Mouse (Mus musculus) liver, adult 2 months (tissue): ENCODE measurements around the gene Apol8.

Source experiments
- CTCF ChIP-seq: fragments of 200-500 bp; IDR thresholded peaks from 2 replicates; pipeline ENCODE4 v1.5.1; 2011; ENCODE audit warnings: low read depth, low read length, control low read depth
- POLR2A ChIP-seq: fragments of 200-500 bp; IDR thresholded peaks from 2 replicates; pipeline ENCODE4 v1.6.1; 2011; ENCODE audit warnings: low read length, control low read depth; ENCODE audit not compliant: insufficient read depth; ENCODE audit errors: extremely low read depth

- TF ChIP-seq POLR2A (no peak), CTCF (no peak)
Measured at GRCm38 (mm10) chr15:77761083-77761482, 4.3 kb upstream of the Apol8 start.
